ENCODE assay signal across 9 mouse cellular contexts in genomic region chr9:63148410-63149371, GRCm38 (mm10). TPM values are rescaled to one million over a fixed set of nuclear protein-coding genes. Genes with fewer than 3 reads are reported as not detected.
DNase-seq lines count a peak whose midpoint lies in the region; ATAC-seq and TF ChIP-seq lines count a peak whose summit lies in the region.
"Had no signal": no experiment of that assay in that cellular context is flagged by ENCODE, and none has a peak within 500 bp of the region (broad histone marks: within the 10 kb centered on the region; RNA-seq: fewer than 3 reads in every experiment).

Skor1 (minus strand) TSS chr9:63148961.

- no peak for TF ChIP-seq CTCF in liver, postnatal 0 days (IDR thresholded peaks at IDR 0.05; ENCODE audit: low read depth)

- peak within 1 kb of the TSS; percentile 67 for H3K4me2 ChIP-seq in heart, embryonic 16.5 days (ENCODE audit: low read depth, low read length)
- H3K4me2 ChIP-seq in liver, postnatal 0 days (ENCODE audit: low read depth, low read length), result peak within 1 kb of the TSS; percentile 60

- under 1% methylated on average over 83 of the region's 108 CpGs for WGBS in heart, embryonic 16.5 days
- 3% methylated on average over 62 of the region's 108 CpGs for WGBS in liver, postnatal 0 days (ENCODE audit: insufficient replicate concordance)

- H3K27me3 ChIP-seq in heart, embryonic 16.5 days (ENCODE audit: control insufficient read depth, insufficient read depth, low read length), result peaks cover 100% of the 10 kb centered on the region
- peaks cover 98% of the 10 kb centered on the region for H3K27me3 ChIP-seq in liver, postnatal 0 days (ENCODE audit: insufficient read depth, low read length)

- peak within 1 kb of the TSS; percentile 52 for H3K4me3 ChIP-seq in heart, embryonic 16.5 days (ENCODE audit: low read length)
- peak within 1 kb of the TSS; percentile 35 for H3K4me3 ChIP-seq in liver, postnatal 0 days (ENCODE audit: low read depth, low read length)

- no peak for ATAC-seq in heart, embryonic 16.5 days (replicated peaks; ENCODE audit: extremely low read depth, insufficient read depth, low FRiP score)
- ATAC-seq in liver, postnatal 0 days, result no peak
- ATAC-seq in megakaryocyte-erythroid progenitor cell, adult 5-6 weeks (replicated peaks; ENCODE audit: low FRiP score, low TSS enrichment, poor library complexity, severe bottlenecking), result no peak

- peaks cover 25% of the 10 kb centered on the region for H3K4me1 ChIP-seq in heart, embryonic 16.5 days (ENCODE audit: control insufficient read depth, insufficient read depth, low read length)
- peaks cover 6% of the 10 kb centered on the region for H3K4me1 ChIP-seq in liver, postnatal 0 days (ENCODE audit: insufficient read depth)

- H3K36me3 ChIP-seq in heart, embryonic 16.5 days (ENCODE audit: control insufficient read depth, insufficient read depth), result no peaks in the 10 kb centered on the region
- H3K36me3 ChIP-seq in liver, postnatal 0 days (replicated peaks; ENCODE audit: insufficient read depth, low read length), result no peaks in the 10 kb centered on the region

- H3K27ac ChIP-seq in heart, embryonic 16.5 days (ENCODE audit: low read length), result no peak within 1 kb of the TSS
- no peak within 1 kb of the TSS for H3K27ac ChIP-seq in liver, postnatal 0 days (ENCODE audit: low read depth)

- no peak within 1 kb of the TSS for H3K9ac ChIP-seq in heart, embryonic 16.5 days (ENCODE audit: low read length)
- H3K9ac ChIP-seq in liver, postnatal 0 days (replicated peaks), result no peak within 1 kb of the TSS

- peaks cover 3% of the 10 kb centered on the region for H3K9me3 ChIP-seq in heart, embryonic 16.5 days (replicated peaks; ENCODE audit: control insufficient read depth, low read length)
- H3K9me3 ChIP-seq in liver, postnatal 0 days (ENCODE audit: low read length), result no peaks in the 10 kb centered on the region

- peak; percentile 85 for DNase-seq in heart, adult 11 months
- no peak for DNase-seq in heart, adult 8-10 months (ENCODE audit: low spot score)
- DNase-seq in ES-CJ7 (ENCODE audit: low read depth, low spot score), result peak; percentile 22
- DNase-seq in liver, postnatal 0 days, result no peak
- no peak for DNase-seq in frontal cortex, postnatal 25 days (ENCODE audit: low spot score in 2 of 2)
- DNase-seq in adrenal gland, adult 18-20 months (ENCODE audit: low spot score in 2 of 2), result no peak
- DNase-seq: cerebellum, adult 9-10 months had no signal

- TF ChIP-seq EP300 in liver, postnatal 0 days (IDR thresholded peaks at IDR 0.05; ENCODE audit: low read depth), result no peak

RNA-seq across cellular contexts. Expression of gene Skor1, which starts in this region (rescaled TPM):
- total RNA-seq in heart, adult 8-10 months (2022), result under 1 TPM in 3 of 4 experiments, not detected in 1; 0.08 to 0.20 (median 0.12) TPM
- not detected in 2 replicates for polyA plus RNA-seq in heart, embryonic 16.5 days (2015; fragmentation: Nextera tagmentation; extraction: Ambion mirVana)
- polyA plus RNA-seq in liver, postnatal 0 days (2015; fragmentation: Nextera tagmentation; extraction: Ambion mirVana), result not detected in 2 replicates
- total RNA-seq in adrenal gland, adult 18-20 months (2021), result under 1 TPM; 0.06 to 0.10 TPM
- not detected in 2 replicates for total RNA-seq in megakaryocyte-erythroid progenitor cell, adult 5-6 weeks (2014; fragmentation: Nextera tagmentation)
- total RNA-seq in megakaryocyte-erythroid progenitor cell, adult 5-6 weeks (2017), result not detected in 2 replicates

Comparison
In these comparisons a context has a peak if more than half of its experiments do, and no peak if none do; other contexts are left out.
1. DNase-seq: peak in heart, adult 11 months (single experiment) and ES-CJ7 (single experiment); none in heart, adult 8-10 months (single experiment), liver, postnatal 0 days (single experiment), frontal cortex, postnatal 25 days (0 of 2) and adrenal gland, adult 18-20 months (0 of 2).